Mouse (Mus musculus) urinary bladder, adult 2 months (tissue): Measurements from ENCODE around the gene Ncoa6. TPM values are rescaled to one million over a fixed set of nuclear protein-coding genes. Genes with fewer than 3 reads are reported as not detected.
"Not testable (repeated sequence)": the region's sequence is repeated elsewhere in the genome, so short reads cannot be mapped to it uniquely, and the experiment has no call there.

Experiments
- DNase-seq: peaks from one replicate; pipeline ENCODE4 v3.0.0; 2022; ENCODE audit warnings: low spot score
- polyA plus RNA-seq: library from polyadenylated mRNA; depleted of rRNA; stranded (reverse); fragments of >200 nt; gene quantifications from 2 replicates; pipeline ENCODE4 v1.2.3, GENCODE M21; 2012; rRNA removed

Ncoa6 gene
- 22.7 and 29.9 TPM in 2 replicates for polyA plus RNA-seq

DNA sequence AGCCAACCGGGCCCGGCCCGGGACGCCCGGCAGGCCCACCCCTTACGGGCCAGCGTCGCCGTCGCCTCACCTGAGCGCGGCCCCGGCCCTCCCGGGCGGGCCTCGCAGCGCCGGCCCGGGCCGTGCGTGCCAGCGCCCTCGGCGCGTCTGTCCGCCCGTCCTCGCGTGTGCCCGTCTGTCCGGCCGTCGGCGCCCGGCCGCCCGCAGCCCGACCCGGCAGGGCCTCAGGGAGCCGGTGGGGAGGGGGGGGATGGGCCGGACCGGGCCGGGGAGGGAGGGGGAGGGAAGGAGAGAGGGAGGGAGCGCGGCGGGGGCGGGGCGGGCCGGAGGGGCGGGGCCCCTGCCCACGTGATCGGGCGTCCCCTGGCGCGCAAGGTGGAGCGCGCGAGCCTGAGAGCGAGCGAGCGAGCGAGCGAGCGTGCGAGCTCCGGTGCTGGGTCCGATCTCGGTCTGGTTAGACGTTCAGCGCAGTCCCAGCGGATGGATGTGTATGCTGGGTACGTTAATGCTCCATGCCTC is at the start of gene Ncoa6:
TSS of gene Ncoa6 (minus strand) at position 325 of the 519 bp plus-strand sequence.
- DNase-seq = peak; percentile 55

DNA sequence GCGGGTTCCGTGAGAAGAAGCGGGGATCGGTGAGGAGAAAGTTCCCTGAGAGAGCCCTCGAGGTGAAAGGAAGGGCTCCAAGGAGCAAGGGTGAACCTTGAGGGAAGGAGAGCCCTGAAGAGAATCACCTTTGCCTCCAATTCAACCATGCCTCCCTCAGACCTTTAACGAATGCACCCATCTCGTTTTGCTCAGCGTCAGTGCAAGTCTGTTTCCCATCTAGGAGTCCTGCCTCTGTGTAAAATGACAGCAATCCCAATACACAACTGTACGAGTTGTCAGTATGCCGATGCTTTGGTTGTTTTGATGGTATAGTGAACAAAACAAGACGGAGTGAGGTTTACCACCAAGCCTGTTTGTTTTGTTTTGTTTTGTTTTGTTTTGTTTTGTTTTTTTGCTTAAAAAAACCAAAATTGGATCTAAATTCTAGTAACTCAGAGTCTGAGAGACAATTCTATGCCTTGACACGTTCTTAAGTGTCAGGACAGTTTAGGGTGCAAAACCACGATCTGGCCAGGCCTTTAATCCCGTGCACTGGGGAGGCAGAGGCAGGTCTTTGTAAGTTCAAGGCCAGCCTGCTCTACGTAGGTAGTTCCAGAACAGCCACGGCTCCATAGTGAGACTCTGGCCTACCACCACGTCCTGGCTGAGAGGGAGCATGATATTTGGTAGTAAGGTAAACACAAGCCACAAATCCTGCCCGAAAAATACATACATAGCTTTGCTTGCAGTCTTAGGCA is 45.0 kb upstream of the Ncoa6 start:
- no peak for DNase-seq

DNA sequence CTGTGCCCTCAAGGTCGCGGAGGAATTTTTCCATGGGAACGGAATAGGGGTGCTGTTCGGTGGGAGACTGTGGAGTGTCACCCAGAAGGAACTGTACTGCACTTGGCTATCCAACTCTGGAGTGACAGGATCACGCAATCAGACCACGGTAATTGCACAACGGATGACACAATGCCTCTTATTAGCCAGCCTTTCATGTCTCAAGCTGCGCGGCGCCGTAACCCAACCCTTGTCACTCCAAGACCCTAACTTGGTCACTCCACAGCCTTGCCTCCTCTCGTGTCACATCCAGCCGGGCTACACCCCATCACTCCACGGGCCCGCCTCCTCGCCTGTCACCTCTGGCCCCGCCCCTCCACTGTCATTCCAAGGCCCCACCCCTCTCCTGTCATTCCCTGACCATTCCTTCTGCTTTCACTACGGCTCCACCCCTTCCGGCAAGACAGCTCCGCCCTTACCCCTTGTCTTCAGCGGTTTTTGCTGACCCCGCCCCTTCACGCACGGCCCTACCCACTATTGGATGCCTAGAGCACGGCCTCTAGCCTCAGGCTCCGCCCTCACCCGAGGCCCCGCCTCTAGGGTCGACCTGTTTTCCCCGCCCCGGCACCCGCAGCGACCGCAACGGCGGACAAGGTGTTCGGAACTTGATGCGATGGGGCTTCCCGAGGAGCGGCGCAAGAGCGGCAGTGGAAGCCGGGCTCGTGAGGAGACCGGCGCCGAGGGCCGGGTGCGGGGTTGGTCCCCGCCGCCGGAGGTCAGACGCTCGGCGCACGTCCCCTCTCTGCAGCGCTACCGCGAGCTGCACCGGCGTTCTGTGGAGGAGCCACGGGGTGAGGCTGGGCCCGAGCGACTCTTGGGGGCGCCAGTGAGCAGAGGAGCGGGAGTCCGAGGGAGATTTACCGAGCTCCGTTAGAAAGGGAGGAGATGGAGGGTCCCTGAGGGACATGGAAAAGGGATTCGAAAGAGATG is 44.0 kb upstream of the Ncoa6 start, which contains the start of the genes Acss2 and Ggt7:
TSS of gene Acss2 (plus strand) at position 494 of the 969 bp plus-strand sequence.
TSS of gene Ggt7 (minus strand) at position 783 of the 969 bp plus-strand sequence.
- DNase-seq = peak; percentile 92

DNA sequence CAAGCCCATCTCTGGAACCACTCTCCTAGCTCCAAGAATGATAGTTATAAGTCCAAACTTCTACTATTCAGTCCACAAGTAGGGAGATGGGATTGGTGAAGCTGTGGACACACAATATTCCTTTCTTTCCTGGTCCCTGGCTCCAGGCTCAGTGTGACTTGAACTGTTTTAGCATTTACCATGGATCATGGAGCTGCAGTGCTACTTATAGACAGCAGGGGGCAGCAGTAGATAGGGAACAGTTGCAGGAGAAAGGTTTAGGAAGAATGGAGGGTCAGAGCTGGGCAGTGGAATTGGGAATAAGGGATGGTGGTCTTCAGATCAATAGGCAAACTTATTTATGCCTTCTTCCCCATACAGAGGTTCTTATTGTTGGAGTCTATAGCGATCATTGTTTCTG is 42.2 kb upstream of the Ncoa6 start:
- no peak for DNase-seq

DNA sequence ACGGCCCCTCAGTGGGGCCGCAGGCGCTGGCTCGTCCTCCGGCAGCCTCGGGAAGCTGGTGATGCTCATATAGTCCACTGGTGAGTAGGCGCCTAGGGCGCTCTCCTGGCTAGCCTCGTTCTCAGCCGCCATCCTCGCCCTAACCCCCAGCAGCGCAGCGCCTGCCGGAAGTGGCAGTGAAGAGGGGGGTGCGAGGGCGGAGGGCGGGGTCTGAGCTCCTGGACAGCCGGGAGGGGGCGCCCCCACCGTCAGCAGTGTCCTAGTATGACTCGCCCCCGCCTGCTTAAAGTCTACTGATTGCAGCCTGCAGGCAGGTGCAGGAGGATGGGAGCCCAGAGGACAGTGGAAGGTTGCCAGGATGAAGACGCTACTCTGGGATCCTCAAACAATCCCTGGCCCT is 41.0 kb upstream of the Ncoa6 start:
- DNase-seq = peak; percentile 53

DNA sequence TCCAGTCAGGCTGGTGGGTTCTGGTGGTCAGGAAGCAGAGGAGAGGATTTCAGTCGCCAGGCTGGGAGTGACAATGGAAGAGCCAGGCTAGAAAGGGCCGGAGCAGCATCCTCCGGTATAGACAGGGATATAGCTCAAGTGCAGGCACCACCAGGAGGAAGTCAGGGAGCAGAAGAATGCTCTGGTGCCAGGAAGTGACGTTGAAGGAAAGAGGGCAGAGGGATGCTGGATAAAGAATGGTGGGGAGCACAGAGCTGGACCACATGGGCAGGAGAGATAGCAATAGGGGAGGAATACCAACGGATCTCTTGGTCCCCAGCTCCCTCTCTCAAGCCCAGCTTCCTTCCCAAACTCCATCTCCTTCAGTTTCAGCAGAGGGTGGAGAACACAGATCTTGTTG is 39.8 kb upstream of the Ncoa6 start:
- DNase-seq = no peak

- DNase-seq = no peak
These were observed 38.8 kb upstream of the Ncoa6 start for GRCm38 (mm10) chr2:155512479-155512878.

GRCm38 (mm10) chr2:155507721-155508470 is 34.2 kb upstream of the Ncoa6 start:
- DNase-seq = no peak

DNA sequence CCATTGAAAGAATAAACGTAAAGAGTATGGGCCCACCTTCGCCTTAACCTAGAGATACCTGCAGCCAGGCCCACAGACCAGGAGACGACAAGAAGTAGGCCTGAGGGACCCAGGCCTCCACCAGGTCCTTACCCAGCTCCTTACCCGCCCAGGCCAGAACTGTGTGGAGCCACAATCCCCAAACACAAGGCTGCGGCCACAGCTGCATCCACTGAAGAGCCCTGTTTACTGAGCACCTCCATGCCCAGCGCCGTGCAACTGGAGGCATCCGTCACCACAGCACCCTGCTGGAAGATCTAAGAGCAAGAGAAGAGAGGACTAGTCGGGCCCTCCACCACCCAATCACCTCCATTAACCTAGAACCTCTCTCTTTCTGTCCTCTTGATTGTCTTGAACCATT is 32.1 kb upstream of the Ncoa6 start:
- DNase-seq = no peak

DNA sequence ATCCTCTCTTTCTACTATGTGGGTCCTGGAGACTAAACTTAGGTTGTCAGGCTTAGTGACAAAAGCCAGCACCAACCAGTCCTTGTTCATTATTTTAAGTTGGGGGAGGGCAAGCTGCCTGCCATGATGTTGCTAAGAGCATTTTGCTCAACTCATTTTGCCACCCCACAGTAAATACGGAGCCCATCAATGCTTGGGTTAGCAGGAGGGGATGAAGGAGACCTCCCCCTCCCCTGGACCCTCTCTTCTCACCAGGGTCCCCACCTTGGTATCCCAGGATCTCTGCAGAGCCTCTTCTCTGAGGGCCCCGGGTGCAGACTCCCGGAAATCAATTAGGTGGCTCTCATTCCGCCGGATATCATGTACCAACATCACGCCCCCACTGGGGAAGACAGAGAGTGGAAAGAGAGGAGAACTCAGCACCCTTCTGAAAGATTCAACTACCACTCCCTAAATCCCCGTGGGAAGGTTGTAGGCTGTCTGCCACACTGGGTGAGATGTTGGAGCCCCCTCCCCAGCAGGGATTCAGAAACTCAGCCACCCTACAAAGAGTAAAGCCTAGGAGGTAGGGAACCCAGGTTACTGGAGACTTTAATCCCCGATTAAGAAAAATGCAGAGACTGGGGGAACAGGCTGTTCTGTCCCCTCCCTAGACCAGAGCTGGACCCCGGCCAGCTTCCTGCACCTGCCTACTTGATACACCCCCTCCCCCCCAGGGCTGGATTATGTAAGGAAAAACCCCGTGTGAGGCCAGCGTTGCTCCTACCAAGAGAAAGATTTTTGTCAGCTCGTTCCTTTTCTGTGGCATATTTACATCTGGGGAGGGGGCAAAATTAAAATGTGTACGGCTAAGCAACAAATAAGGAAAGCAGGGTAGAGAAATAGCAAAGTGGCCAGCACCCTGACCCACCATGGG is 31.0 kb upstream of the Ncoa6 start:
- no peak for DNase-seq

GRCm38 (mm10) chr2:155502596-155502995 is 28.9 kb upstream of the Ncoa6 start:
- no peak for DNase-seq

GRCm38 (mm10) chr2:155490998-155491397 is 17.3 kb upstream of the Ncoa6 start:
- DNase-seq = no peak

DNA sequence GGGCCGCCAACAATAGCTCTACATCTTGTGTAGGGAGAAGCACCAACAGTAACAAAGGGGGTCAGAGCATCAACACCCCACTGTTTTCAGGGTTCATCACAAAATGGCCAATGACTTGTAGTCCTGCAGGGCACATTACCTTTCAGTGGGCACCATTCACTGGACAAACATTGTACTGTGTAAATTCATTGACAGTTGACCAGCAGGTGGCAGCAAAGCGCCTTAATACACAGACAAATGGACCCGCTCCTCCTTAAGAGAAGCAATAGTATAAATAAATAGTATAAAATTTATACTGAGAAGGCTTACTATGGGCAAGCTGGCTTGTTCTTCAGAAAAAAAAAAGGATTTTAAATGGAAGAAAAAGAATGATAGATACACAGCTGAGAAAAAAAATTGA is 8.3 kb upstream of the Ncoa6 start:
- DNase-seq = no peak

DNA sequence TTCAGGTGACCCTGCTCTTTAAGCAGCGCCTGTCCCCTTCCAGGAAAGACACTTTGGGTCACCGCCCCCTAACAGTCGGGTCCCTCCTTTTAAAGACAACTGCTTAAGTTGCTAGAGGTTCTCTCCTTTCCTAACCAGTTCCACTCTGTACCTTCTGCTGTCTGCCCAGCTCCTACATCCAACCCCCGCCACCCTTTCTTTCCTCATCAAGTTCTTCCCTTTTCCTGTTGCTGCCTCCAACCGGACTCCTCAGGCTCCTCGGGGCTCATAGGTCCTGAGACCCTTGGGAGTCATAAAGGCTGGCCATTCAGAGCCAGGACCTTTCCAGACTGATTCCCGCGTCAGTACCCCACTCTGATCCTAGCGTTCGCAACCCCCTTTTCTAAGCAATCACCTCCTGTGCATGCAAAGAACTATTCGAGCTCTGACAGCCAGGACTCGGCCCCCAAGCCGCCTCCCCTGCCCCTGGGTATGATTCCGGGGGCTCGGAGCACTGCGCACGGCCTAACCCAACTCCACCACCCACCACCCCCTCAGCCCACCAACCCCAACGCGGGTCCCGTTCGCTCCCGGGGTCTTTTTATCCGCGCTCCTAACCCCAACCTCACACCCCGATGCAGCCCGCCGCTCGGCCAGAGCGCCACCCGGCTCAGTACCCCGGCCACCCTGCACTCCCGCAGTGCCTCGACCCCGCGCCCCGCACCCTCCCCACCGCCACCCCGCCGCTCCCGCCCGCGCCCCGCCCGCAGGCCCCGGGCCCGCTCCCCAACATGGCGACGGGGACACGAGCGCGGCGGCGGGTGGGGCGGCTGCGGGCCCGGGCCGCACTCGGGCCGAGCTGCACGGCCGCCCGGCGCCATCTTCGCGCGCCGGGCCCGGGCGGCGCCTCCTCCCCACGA is 774 bp downstream of the Ncoa6 start:
- DNase-seq = peak; percentile 31

GRCm38 (mm10) chr2:155466861-155467260 is 6.8 kb downstream of the Ncoa6 start:
- no peak for DNase-seq

- no peak for DNase-seq
These were observed 20.1 kb downstream of the Ncoa6 start for GRCm38 (mm10) chr2:155453591-155453990.

- DNase-seq = no peak
These were observed 22.4 kb downstream of the Ncoa6 start for GRCm38 (mm10) chr2:155451256-155451655.

DNA sequence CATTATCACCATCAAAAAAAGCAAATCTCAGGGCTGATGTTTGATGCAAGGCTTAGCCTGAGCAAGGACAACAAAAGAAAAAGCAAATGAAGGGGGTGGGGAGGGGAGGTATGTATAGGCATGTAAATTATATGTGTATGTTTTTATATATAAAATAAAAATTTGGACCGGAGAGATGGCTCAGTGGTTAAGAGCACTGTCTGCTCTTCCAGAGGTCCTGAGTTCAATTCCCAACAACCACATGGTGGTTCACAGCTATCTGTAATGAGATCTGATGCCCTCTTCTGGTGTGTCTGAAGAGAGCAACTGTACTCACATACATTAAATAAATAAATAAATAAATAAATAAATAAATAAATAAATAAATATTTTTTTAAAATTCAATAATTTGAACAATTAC is 25.8 kb downstream of the Ncoa6 start:
- DNase-seq = not testable (repeated sequence)

GRCm38 (mm10) chr2:155443446-155443845 is 30.2 kb downstream of the Ncoa6 start:
- no peak for DNase-seq
